Mouse (Mus musculus) macrophage (primary cell): Measurements from ENCODE around the gene Dnah5. TPM values are rescaled to one million over a fixed set of nuclear protein-coding genes. Genes with fewer than 3 reads are reported as not detected.
"Not testable (repeated sequence)": the region's sequence is repeated elsewhere in the genome, so short reads cannot be mapped to it uniquely, and the experiment has no call there.

Experiments
- H3K27ac ChIP-seq: fragments of 350-480 bp; formaldehyde crosslinking; 2 replicates; pipeline ENCODE4 v1.9.0; 2021
- H3K36me3 ChIP-seq: fragments of 350-480 bp; formaldehyde crosslinking; 2 replicates; pipeline ENCODE4 v1.9.0; 2021; ENCODE audit errors: inconsistent target
- H3K4me3 ChIP-seq: fragments of 350-480 bp; formaldehyde crosslinking; 2 replicates; pipeline ENCODE4 v1.9.0; 2021; ENCODE audit errors: inconsistent target
- H3K79me2 ChIP-seq: fragments of 350-480 bp; formaldehyde crosslinking; 2 replicates; pipeline ENCODE4 v1.9.0; 2021; ENCODE audit errors: inconsistent target
- WGBS: methylation state at CpG from one replicate; pipeline ENCODE4 v1.1.7; 2026; ENCODE audit warnings: inconsistent platforms; ENCODE audit not compliant: missing documents; 5-methylcytosine and 5-hydroxymethylcytosine counted together
- polyA plus RNA-seq: library from polyadenylated mRNA; stranded (reverse); fragments of 250-400 nt; gene quantifications from 3 replicates; pipeline ENCODE4 v1.2.4, GENCODE M21; 2018; ENCODE audit warnings: inconsistent platforms

Gene Dnah5
- polyA plus RNA-seq, 1 experiment from 2014 or later: not detected

GRCm38 (mm10) chr15:28341151-28341550 lies 137.6 kb downstream of the Dnah5 start:
- H3K4me3 ChIP-seq: no peak overlapping the region

GRCm38 (mm10) chr15:28367561-28367960 lies 164.0 kb downstream of the Dnah5 start:
- 81% methylated on average over 11 of the region's 11 CpGs for WGBS
- no peak overlapping the region for H3K4me3 ChIP-seq
- H3K79me2 ChIP-seq: no peaks in the 10 kb centered on the region
- H3K36me3 ChIP-seq: no peaks in the 10 kb centered on the region
- no peak overlapping the region for H3K27ac ChIP-seq

More at GRCm38 (mm10) chr15:28341151-28341550, 137.6 kb downstream of the Dnah5 start:
- no peaks in the 10 kb centered on the region for H3K79me2 ChIP-seq
- WGBS: 66% methylated on average over 4 of the region's 4 CpGs
- no peaks in the 10 kb centered on the region for H3K36me3 ChIP-seq
- H3K27ac ChIP-seq: no peak overlapping the region

GRCm38 (mm10) chr15:28370431-28370830 lies 166.9 kb downstream of the Dnah5 start:
- Histone ChIP-seq H3K79me2 (no peaks in the 10 kb centered on the region), H3K27ac (no peak overlapping the region), H3K4me3 (no peak overlapping the region), H3K36me3 (no peaks in the 10 kb centered on the region)
- WGBS: 85% methylated on average over 6 of the region's 6 CpGs

- Histone ChIP-seq H3K36me3 (no peaks in the 10 kb centered on the region), H3K27ac (no peak overlapping the region), H3K79me2 (no peaks in the 10 kb centered on the region), H3K4me3 (no peak overlapping the region)
- 83% methylated on average over 2 of the region's 2 CpGs for WGBS
These were observed 168.0 kb downstream of the Dnah5 start for GRCm38 (mm10) chr15:28371506-28371905.

- Histone ChIP-seq H3K4me3 (no peak overlapping the region), H3K27ac (peak overlapping the region; percentile 33; the same call in 1 of the 2 replicates), H3K36me3 (no peaks in the 10 kb centered on the region), H3K79me2 (no peaks in the 10 kb centered on the region)
- WGBS: 8% methylated on average over 1 of the region's 1 CpGs
These were observed 170.8 kb downstream of the Dnah5 start for GRCm38 (mm10) chr15:28374394-28374793.

GRCm38 (mm10) chr15:28380909-28381308 lies 177.4 kb downstream of the Dnah5 start:
- WGBS: 87% methylated on average over 3 of the region's 3 CpGs

GRCm38 (mm10) chr15:28393723-28394122 lies 190.2 kb downstream of the Dnah5 start:
- not testable (repeated sequence) for H3K36me3 ChIP-seq, H3K4me3 ChIP-seq, H3K79me2 ChIP-seq, H3K27ac ChIP-seq

More at GRCm38 (mm10) chr15:28380909-28381308, 177.4 kb downstream of the Dnah5 start:
- H3K36me3 ChIP-seq: no peaks in the 10 kb centered on the region
- no peak overlapping the region for H3K4me3 ChIP-seq
- H3K27ac ChIP-seq: no peak overlapping the region
- H3K79me2 ChIP-seq: no peaks in the 10 kb centered on the region

GRCm38 (mm10) chr15:28395481-28395880 lies 191.9 kb downstream of the Dnah5 start:
- Histone ChIP-seq H3K79me2 (no peaks in the 10 kb centered on the region), H3K4me3 (no peak overlapping the region), H3K27ac (no peak overlapping the region), H3K36me3 (no peaks in the 10 kb centered on the region)
- 91% methylated on average over 4 of the region's 4 CpGs for WGBS

GRCm38 (mm10) chr15:28398472-28398871 lies 194.9 kb downstream of the Dnah5 start:
- Histone ChIP-seq H3K79me2 (no peaks in the 10 kb centered on the region), H3K4me3 (no peak overlapping the region), H3K27ac (no peak overlapping the region), H3K36me3 (no peaks in the 10 kb centered on the region)
- WGBS: 88% methylated on average over 1 of the region's 1 CpGs

- no peaks in the 10 kb centered on the region for H3K79me2 ChIP-seq
- 94% methylated on average over 8 of the region's 8 CpGs for WGBS
- no peaks in the 10 kb centered on the region for H3K36me3 ChIP-seq
- H3K4me3 ChIP-seq: no peak overlapping the region
- H3K27ac ChIP-seq: no peak overlapping the region
These were observed 195.7 kb downstream of the Dnah5 start for GRCm38 (mm10) chr15:28399258-28399657.

GRCm38 (mm10) chr15:28404630-28405029 lies 201.1 kb downstream of the Dnah5 start:
- H3K36me3 ChIP-seq: no peaks in the 10 kb centered on the region
- no peak overlapping the region for H3K27ac ChIP-seq
- 90% methylated on average over 3 of the region's 3 CpGs for WGBS
- H3K4me3 ChIP-seq: no peak overlapping the region
- no peaks in the 10 kb centered on the region for H3K79me2 ChIP-seq

GRCm38 (mm10) chr15:28405136-28405535 lies 201.6 kb downstream of the Dnah5 start:
- H3K36me3 ChIP-seq: no peaks in the 10 kb centered on the region
- H3K79me2 ChIP-seq: no peaks in the 10 kb centered on the region
- no peak overlapping the region for H3K4me3 ChIP-seq
- WGBS: 22% methylated on average over 2 of the region's 2 CpGs
- H3K27ac ChIP-seq: no peak overlapping the region

- Histone ChIP-seq H3K4me3 (no peak overlapping the region), H3K79me2 (no peaks in the 10 kb centered on the region), H3K36me3 (no peaks in the 10 kb centered on the region), H3K27ac (no peak overlapping the region)
- 85% methylated on average over 4 of the region's 4 CpGs for WGBS
These were observed 236.2 kb downstream of the Dnah5 start for GRCm38 (mm10) chr15:28439702-28440101.

GRCm38 (mm10) chr15:28444494-28444893 lies 240.9 kb downstream of the Dnah5 start:
- no peak overlapping the region for H3K4me3 ChIP-seq
- H3K79me2 ChIP-seq: no peaks in the 10 kb centered on the region
- WGBS: 91% methylated on average over 4 of the region's 4 CpGs
- no peak overlapping the region for H3K27ac ChIP-seq
- H3K36me3 ChIP-seq: no peaks in the 10 kb centered on the region

- H3K36me3 ChIP-seq, H3K79me2 ChIP-seq, H3K27ac ChIP-seq, H3K4me3 ChIP-seq: not testable (repeated sequence)
- WGBS: 91% methylated on average over 2 of the region's 2 CpGs
These were observed 257.7 kb downstream of the Dnah5 start for GRCm38 (mm10) chr15:28461091-28461778.
